Mouse (Mus musculus) embryonic facial prominence, embryonic 10.5 days (tissue): ENCODE data around the gene Krt87. TPM values are rescaled to one million over a fixed set of nuclear protein-coding genes. Genes with fewer than 3 reads are reported as not detected.

Experiments used
- DNase-seq: peaks from one replicate; pipeline ENCODE4 v3.0.0-alpha.2; 2017; ENCODE audit warnings: low spot score
- H3K27ac ChIP-seq: fragments of 300-500 bp; sonication (generic); replicated peaks from 2 replicates; pipeline ENCODE4 v1.5.1; 2016; ENCODE audit warnings: mild to moderate bottlenecking
- H3K27me3 ChIP-seq: fragments of 300-500 bp; sonication (generic); replicated peaks from 2 replicates; pipeline ENCODE4 v1.6.1; 2016; ENCODE audit warnings: low read depth, mild to moderate bottlenecking; ENCODE audit not compliant: poor library complexity, severe bottlenecking
- H3K36me3 ChIP-seq: fragments of 300-500 bp; sonication (generic); replicated peaks from 2 replicates; pipeline ENCODE4 v1.6.1; 2016; ENCODE audit warnings: mild to moderate bottlenecking, moderate library complexity
- H3K4me1 ChIP-seq: fragments of 300-500 bp; sonication (generic); 2 replicates; pipeline ENCODE4 v1.6.1; 2016
- H3K4me3 ChIP-seq: fragments of 300-500 bp; sonication (generic); 2 replicates; pipeline ENCODE4 v1.5.1; 2016; ENCODE audit warnings: mild to moderate bottlenecking, moderate library complexity
- H3K9me3 ChIP-seq: fragments of 300-500 bp; sonication (generic); 2 replicates; pipeline ENCODE4 v1.6.1; 2016; ENCODE audit warnings: mild to moderate bottlenecking
- WGBS: fragments of 180-500 bp; shearing (Covaris S2); methylation state at CpG from one replicate; pipeline ENCODE4 v1.1.7; 2016; 5-methylcytosine and 5-hydroxymethylcytosine counted together
- polyA plus RNA-seq: library from polyadenylated mRNA; unstranded; fragments of >200 nt; fragmentation: Nextera tagmentation; extraction: Ambion mirVana; gene quantifications from 2 replicates; pipeline ENCODE4 v1.2.1, GENCODE M21; 2016

Krt87 gene
- polyA plus RNA-seq, 1 experiment from 2014 or later, result 0.12 TPM

- Histone ChIP-seq H3K27me3 (peaks cover 36% of the 10 kb centered on the region), H3K4me3 (no peak overlapping the region), H3K4me1 (peaks cover 50% of the 10 kb centered on the region), H3K27ac (no peak overlapping the region), H3K9me3 (no peaks in the 10 kb centered on the region), H3K36me3 (no peaks in the 10 kb centered on the region)
- peak; percentile 46 for DNase-seq
- WGBS, result 33% methylated on average over 7 of the region's 7 CpGs
Observed at GRCm38 (mm10) chr15:101413916-101414635, 24.5 kb downstream of the Krt87 start.

GRCm38 (mm10) chr15:101412188-101412587 lies 26.4 kb downstream of the Krt87 start:
- DNase-seq, result peak; percentile 28
- Histone ChIP-seq H3K4me3 (peak overlapping the region; percentile 42), H3K27ac (peak overlapping the region; percentile 24; the same call in 1 of the 2 replicates), H3K9me3 (no peaks in the 10 kb centered on the region), H3K27me3 (peaks cover 36% of the 10 kb centered on the region), H3K36me3 (no peaks in the 10 kb centered on the region), H3K4me1 (peaks cover 50% of the 10 kb centered on the region)
- 20% methylated on average over 31 of the region's 31 CpGs for WGBS

- peaks cover 36% of the 10 kb centered on the region for H3K27me3 ChIP-seq
- H3K4me1 ChIP-seq, result peaks cover 50% of the 10 kb centered on the region
- H3K9me3 ChIP-seq, result no peaks in the 10 kb centered on the region
- no peak within 1 kb of the TSS for H3K4me3 ChIP-seq
- 45% methylated on average over 2 of the region's 2 CpGs for WGBS
- H3K27ac ChIP-seq, result peak within 1 kb of the TSS; percentile 72
- H3K36me3 ChIP-seq, result no peaks in the 10 kb centered on the region
- peak; percentile 28 for DNase-seq
Observed at GRCm38 (mm10) chr15:101410775-101411174, 27.8 kb downstream of the Krt87 start, which contains the start of gene Krt7. Krt7 (plus strand) TSS chr15:101411043.

GRCm38 (mm10) chr15:101398269-101398668 lies 40.3 kb downstream of the Krt87 start:
- no peaks in the 10 kb centered on the region for H3K27me3 ChIP-seq
- H3K4me1 ChIP-seq, result no peaks in the 10 kb centered on the region
- H3K4me3 ChIP-seq, result no peak overlapping the region
- WGBS, result 87% methylated on average over 8 of the region's 8 CpGs
- no peaks in the 10 kb centered on the region for H3K9me3 ChIP-seq
- H3K36me3 ChIP-seq, result no peaks in the 10 kb centered on the region
- DNase-seq, result no peak
- no peak overlapping the region for H3K27ac ChIP-seq

GRCm38 (mm10) chr15:101397683-101398082 lies 40.9 kb downstream of the Krt87 start:
- Histone ChIP-seq H3K4me1 (no peaks in the 10 kb centered on the region), H3K4me3 (no peak overlapping the region), H3K27ac (no peak overlapping the region), H3K9me3 (no peaks in the 10 kb centered on the region), H3K27me3 (no peaks in the 10 kb centered on the region), H3K36me3 (no peaks in the 10 kb centered on the region)
- DNase-seq, result no peak
- WGBS, result 94% methylated on average over 2 of the region's 2 CpGs

GRCm38 (mm10) chr15:101396921-101397320 lies 41.7 kb downstream of the Krt87 start:
- Histone ChIP-seq H3K36me3 (no peaks in the 10 kb centered on the region), H3K4me1 (no peaks in the 10 kb centered on the region), H3K27ac (no peak overlapping the region), H3K27me3 (no peaks in the 10 kb centered on the region), H3K4me3 (no peak overlapping the region), H3K9me3 (no peaks in the 10 kb centered on the region)
- DNase-seq, result no peak
- 79% methylated on average over 3 of the region's 3 CpGs for WGBS

GRCm38 (mm10) chr15:101396466-101396865 lies 42.1 kb downstream of the Krt87 start:
- Histone ChIP-seq H3K36me3 (no peaks in the 10 kb centered on the region), H3K9me3 (no peaks in the 10 kb centered on the region), H3K4me3 (no peak overlapping the region), H3K4me1 (no peaks in the 10 kb centered on the region), H3K27me3 (no peaks in the 10 kb centered on the region), H3K27ac (no peak overlapping the region)
- no peak for DNase-seq
- WGBS, result 70% methylated on average over 7 of the region's 7 CpGs

GRCm38 (mm10) chr15:101394908-101395307 lies 43.7 kb downstream of the Krt87 start:
- DNase-seq, result no peak
- Histone ChIP-seq H3K4me1 (no peaks in the 10 kb centered on the region), H3K27me3 (no peaks in the 10 kb centered on the region), H3K9me3 (no peaks in the 10 kb centered on the region), H3K27ac (no peak overlapping the region), H3K4me3 (no peak overlapping the region), H3K36me3 (no peaks in the 10 kb centered on the region)
- 65% methylated on average over 7 of the region's 7 CpGs for WGBS

GRCm38 (mm10) chr15:101392251-101392650 lies 46.4 kb downstream of the Krt87 start:
- no peaks in the 10 kb centered on the region for H3K36me3 ChIP-seq
- WGBS, result 90% methylated on average over 5 of the region's 5 CpGs
- peaks cover 7% of the 10 kb centered on the region; the same call in 1 of the 2 replicates for H3K4me1 ChIP-seq
- H3K9me3 ChIP-seq, result no peaks in the 10 kb centered on the region
- H3K4me3 ChIP-seq, result no peak overlapping the region
- no peak overlapping the region for H3K27ac ChIP-seq
- H3K27me3 ChIP-seq, result no peaks in the 10 kb centered on the region
- DNase-seq, result no peak

- 91% methylated on average over 5 of the region's 5 CpGs for WGBS
- H3K4me1 ChIP-seq, result peaks cover 17% of the 10 kb centered on the region; the same call in 1 of the 2 replicates
Observed at GRCm38 (mm10) chr15:101390203-101390602, 48.4 kb downstream of the Krt87 start.

GRCm38 (mm10) chr15:101388034-101388541 lies 50.5 kb downstream of the Krt87 start:
- Histone ChIP-seq H3K4me1 (peaks cover 17% of the 10 kb centered on the region; the same call in 1 of the 2 replicates), H3K27ac (no peak overlapping the region), H3K9me3 (no peaks in the 10 kb centered on the region), H3K4me3 (no peak overlapping the region), H3K27me3 (no peaks in the 10 kb centered on the region), H3K36me3 (no peaks in the 10 kb centered on the region)
- no peak for DNase-seq
- WGBS, result 54% methylated on average over 5 of the region's 5 CpGs

More at GRCm38 (mm10) chr15:101390203-101390602, 48.4 kb downstream of the Krt87 start:
- Histone ChIP-seq H3K36me3 (no peaks in the 10 kb centered on the region), H3K27me3 (no peaks in the 10 kb centered on the region), H3K4me3 (no peak overlapping the region), H3K27ac (no peak overlapping the region), H3K9me3 (no peaks in the 10 kb centered on the region)
- no peak for DNase-seq

- no peak for DNase-seq
- H3K36me3 ChIP-seq, result no peaks in the 10 kb centered on the region
- no peaks in the 10 kb centered on the region for H3K9me3 ChIP-seq
- H3K27me3 ChIP-seq, result 0 out of 2 replicates have a peak, but pooled peaks cover 4% of the 10 kb centered on the region
- H3K27ac ChIP-seq, result no peak overlapping the region
- 69% methylated on average over 3 of the region's 3 CpGs for WGBS
- no peak overlapping the region for H3K4me3 ChIP-seq
- peaks cover 17% of the 10 kb centered on the region; the same call in 1 of the 2 replicates for H3K4me1 ChIP-seq
Observed at GRCm38 (mm10) chr15:101387176-101387575, 51.4 kb downstream of the Krt87 start.

- Histone ChIP-seq H3K27me3 (0 out of 2 replicates have a peak, but pooled peaks cover 4% of the 10 kb centered on the region), H3K27ac (no peak overlapping the region), H3K4me3 (no peak overlapping the region), H3K9me3 (no peaks in the 10 kb centered on the region), H3K4me1 (peaks cover 25% of the 10 kb centered on the region), H3K36me3 (no peaks in the 10 kb centered on the region)
- WGBS, result 92% methylated on average over 6 of the region's 6 CpGs
- no peak for DNase-seq
Observed at GRCm38 (mm10) chr15:101385064-101385463, 53.5 kb downstream of the Krt87 start.
